Mouse (Mus musculus): ENCODE data around the gene Gm13128.

GRCm38 (mm10) chr4:144377911-144378310 lies 47.9 kb downstream of the Gm13128 start, which contains the start of gene Pramef20:
- TF ChIP-seq CTCF (IDR thresholded peaks at IDR 0.05; ENCODE audit: borderline replicate concordance, insufficient read depth, low read length): no peak
- no peak for TF ChIP-seq POLR2A (IDR thresholded peaks at IDR 0.05; ENCODE audit: low read depth, low read length)

All from embryonic fibroblast, embryonic 13.5 days (primary cell).